Mouse (Mus musculus): ENCODE results near the gene Gm10337. TPM values are rescaled to one million over a fixed set of nuclear protein-coding genes. Genes with fewer than 3 reads are reported as not detected.

Gene Gm10337
- not detected for total RNA-seq (2021)

DNA sequence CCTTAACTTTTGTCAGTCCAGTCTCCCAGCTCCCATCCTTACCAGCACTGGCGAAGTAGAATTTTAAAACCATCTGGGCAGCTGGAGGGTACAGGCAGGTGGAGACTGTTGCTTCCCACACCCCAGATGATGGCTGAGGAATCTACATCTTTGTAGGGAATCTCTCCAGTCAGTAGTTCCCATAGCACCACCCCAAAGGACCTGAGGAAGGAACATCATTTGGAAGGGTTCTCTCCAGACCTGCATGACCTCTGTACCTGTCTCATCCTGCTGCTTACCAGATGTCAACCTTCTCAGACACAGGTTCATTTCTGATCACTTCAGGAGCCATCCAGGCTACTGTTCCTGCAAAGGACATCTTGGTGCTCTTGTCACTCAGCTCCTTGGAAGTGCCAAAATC, at the start of gene Gm10337:
Gene Gm10337, plus strand, starts transcription at position 276 of the 400 bp plus-strand sequence.
- intact Hi-C loops (cut with DNase I), result no loop called here

GRCm38 (mm10) chr15:102455993-102456392, 47.5 kb upstream of the Gm10337 start:
- intact Hi-C loops (cut with DNase I), result no loop called here
- DNase-seq (ENCODE audit: extremely low spot score in 1 of 2, low spot score in 2 of 2), result no peak

More for the DNA sequence above, at the start of gene Gm10337:
- DNase-seq (ENCODE audit: extremely low spot score in 1 of 2, low spot score in 2 of 2), result no peak

DNA sequence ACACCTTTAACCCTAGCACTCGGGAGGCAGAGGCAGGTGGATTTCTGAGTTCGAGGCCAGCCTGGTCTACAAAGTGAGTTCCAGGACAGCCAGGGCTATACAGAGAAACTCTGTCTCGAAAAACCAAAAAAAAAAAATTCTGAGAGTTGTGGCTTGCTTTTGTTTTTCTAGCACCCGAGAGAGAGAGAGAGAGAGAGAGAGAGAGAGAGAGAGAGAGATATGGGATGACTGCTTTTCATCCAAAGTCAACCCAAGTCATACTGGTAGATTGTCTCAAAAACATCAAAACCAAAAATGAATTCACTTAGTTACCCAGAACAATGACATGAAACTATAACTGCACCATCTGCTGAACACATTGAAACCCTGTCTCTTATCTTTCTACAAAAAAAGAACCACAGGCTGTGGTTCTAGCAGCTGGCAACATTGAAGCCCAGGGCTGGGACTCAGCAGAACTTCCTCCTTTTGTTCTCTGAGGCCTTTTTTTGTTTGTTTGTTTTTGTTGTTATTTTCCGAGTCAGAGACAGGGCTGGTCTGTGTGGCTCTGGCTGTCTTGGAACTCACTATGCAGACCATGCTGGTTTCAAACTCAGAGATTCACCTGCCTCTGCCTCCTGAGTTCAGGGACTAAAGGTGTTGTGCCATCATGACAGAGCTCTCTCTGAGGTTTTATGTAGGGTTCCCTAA, 45.3 kb upstream of the Gm10337 start:
- no peak for DNase-seq (ENCODE audit: extremely low spot score in 1 of 2, low spot score in 2 of 2)
- intact Hi-C loops (cut with DNase I), result no loop called here

DNA sequence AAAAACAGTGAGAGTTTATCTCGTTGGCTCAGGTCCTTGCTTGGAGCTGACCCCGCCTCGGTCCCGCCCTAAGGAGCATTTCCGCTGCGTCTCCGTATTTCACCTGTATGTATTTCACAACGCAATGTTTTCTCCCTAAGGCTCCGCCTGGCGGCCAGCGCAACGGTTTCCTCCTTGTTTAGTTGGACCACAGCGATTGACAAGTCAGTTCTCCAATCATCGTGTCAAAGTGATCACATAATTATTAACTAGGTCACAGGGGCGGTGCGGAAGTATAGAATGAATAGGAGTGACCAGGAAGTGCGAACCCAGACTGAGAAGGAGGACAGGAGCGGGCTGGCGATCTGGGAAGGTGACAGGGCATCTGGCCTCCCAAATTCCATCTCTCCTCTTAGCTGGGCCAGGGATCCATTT, 44.6 kb upstream of the Gm10337 start, which contains the start of gene Prr13:
Gene Prr13, plus strand, starts transcription at position 125 of the 414 bp plus-strand sequence.
- intact Hi-C loops (cut with DNase I), result no loop called here
- peak; percentile 89 to 91 for DNase-seq (ENCODE audit: extremely low spot score in 1 of 2, low spot score in 2 of 2)

DNA sequence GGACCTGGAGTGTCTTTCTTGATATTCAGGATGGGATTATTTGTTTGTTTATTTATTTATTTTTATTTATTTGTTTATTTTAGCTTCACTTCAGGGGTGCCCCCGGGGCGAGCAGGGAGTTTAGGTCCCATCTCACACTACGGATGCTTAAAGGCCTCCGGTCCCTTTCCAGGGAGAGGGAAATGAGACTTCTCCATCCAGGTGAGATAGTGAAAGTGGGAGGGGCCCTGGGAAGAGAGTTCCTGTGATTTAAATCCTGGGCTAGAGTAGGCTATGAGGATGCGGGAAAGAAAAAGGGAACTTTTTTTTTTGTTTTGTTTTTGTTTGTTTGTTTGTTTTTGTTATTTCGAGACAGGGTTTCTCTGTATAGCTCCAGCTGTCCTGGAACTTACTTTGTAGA, 44.1 kb upstream of the Gm10337 start:
- intact Hi-C loops (cut with DNase I), result no loop called here
- no peak for DNase-seq (ENCODE audit: extremely low spot score in 1 of 2, low spot score in 2 of 2)

- no peak for DNase-seq (ENCODE audit: extremely low spot score in 1 of 2, low spot score in 2 of 2)
- intact Hi-C loops (cut with DNase I), result no loop called here
Observed at GRCm38 (mm10) chr15:102459847-102460246, 43.7 kb upstream of the Gm10337 start.

DNA sequence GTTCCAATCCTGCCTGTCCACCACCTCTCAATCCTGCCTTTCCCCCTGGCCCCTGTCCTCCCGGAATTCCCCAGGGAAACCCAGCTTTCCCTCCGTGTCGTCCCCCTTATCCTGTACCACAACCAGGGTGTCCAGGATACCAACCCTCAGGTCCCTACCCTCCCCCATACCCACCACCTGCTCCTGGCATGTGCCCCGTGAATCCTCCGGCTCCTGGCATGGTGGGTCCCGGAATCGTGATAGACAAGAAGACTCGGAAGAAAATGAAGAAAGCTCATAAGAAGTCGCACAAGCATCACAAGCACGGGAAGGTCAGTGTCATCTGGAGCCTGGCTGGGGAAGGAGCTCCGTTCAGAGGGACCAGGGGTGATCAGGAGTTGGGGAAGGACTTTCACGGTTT, 43.1 kb upstream of the Gm10337 start:
- intact Hi-C loops (cut with DNase I), result no loop called here
- no peak for DNase-seq (ENCODE audit: extremely low spot score in 1 of 2, low spot score in 2 of 2)

- no peak for DNase-seq (ENCODE audit: extremely low spot score in 1 of 2, low spot score in 2 of 2)
- intact Hi-C loops (cut with DNase I), result no loop called here
Observed at GRCm38 (mm10) chr15:102460971-102461370, 42.6 kb upstream of the Gm10337 start.

GRCm38 (mm10) chr15:102461430-102462075, 42.0 kb upstream of the Gm10337 start:
- intact Hi-C loops (cut with DNase I), result no loop called here

GRCm38 (mm10) chr15:102463666-102464065, 39.9 kb upstream of the Gm10337 start:
- DNase-seq (ENCODE audit: extremely low spot score in 1 of 2, low spot score in 2 of 2), result no peak
- intact Hi-C loops (cut with DNase I), result no loop called here

More at GRCm38 (mm10) chr15:102461430-102462075, 42.0 kb upstream of the Gm10337 start:
- DNase-seq (ENCODE audit: extremely low spot score in 1 of 2, low spot score in 2 of 2), result no peak

DNA sequence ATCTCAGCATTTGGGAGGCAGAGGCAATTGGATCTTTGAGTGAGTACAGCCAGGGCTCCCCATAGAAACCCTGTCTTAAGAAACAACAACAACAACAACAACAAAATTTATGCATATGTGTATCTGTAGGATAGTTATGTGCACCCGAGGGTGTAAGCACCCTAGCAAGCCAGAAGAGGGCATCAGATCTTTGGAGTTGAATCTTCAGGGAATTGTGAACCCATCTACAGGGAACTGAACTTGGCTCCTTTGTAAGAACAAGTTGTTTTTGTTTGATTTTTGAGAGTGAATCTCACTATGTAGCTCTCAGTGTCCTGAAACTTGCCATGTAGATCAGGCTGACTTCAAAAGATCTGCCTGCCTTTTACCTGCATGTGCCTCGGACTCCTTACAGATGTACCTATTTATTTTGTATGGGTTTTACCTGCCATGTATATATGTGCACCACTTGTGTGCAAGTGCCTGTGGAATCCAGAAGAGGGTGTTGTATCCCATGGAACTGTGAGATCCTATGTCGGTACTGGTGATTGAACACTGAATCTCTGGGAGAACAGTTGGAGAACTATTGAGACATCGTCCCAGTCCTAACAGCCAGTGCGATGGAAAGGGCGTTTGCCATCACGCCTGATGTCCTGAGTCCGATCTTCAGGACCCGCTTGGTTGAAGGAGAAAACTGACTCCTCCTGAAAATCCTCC, 34.7 kb upstream of the Gm10337 start:
- intact Hi-C loops (cut with DNase I), result no loop called here
- DNase-seq (ENCODE audit: extremely low spot score in 1 of 2, low spot score in 2 of 2), result no peak

GRCm38 (mm10) chr15:102470183-102470604, 33.3 kb upstream of the Gm10337 start, which contains the start of gene Pcbp2:
Gene Pcbp2 (plus strand): TSS chr15:102470539.
- intact Hi-C loops (cut with DNase I), result loop anchor here (5.0 kb wide), 1 partner anchor 37 kb away; no protein-coding TSS in a partner anchor
- DNase-seq (ENCODE audit: extremely low spot score in 1 of 2, low spot score in 2 of 2), result peak; percentile 94 to 99

DNA sequence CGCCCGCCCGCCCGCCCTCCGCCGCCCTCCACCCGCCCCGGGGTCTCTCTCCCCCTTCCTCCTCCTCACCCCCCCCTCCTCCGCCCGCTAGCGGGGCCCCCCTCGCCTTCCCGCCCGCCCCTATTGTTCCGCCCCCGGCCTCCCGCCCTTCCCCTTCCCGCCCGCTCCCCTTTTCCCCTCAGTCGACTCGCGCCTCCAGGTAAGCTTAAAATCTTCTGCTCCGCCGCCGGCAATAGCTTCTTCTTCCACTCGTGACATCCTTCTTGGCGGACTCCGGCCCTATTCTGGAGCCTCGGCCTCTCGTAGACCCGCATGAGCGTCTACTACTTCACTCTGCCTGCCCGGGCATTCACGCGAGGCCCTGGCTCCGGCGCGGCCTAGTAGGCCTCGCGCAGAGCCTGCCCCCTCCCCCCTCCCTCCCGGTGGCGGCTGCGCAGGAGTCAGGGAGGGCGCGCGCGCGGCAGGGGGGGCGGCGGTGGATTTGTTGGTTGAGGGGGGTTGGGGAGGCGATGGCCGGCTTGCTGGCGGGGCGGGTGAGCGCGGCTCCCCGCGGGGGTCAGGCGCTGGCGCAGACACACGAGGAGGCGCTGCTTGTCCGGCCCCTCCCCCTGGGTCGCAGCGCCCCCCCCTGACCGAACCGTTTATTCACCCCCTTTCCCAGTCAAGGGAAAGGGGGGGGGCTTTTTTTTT, 32.8 kb upstream of the Gm10337 start:
- intact Hi-C loops (cut with DNase I), result loop anchor here (5.0 kb wide), 1 partner anchor 37 kb away; no protein-coding TSS in a partner anchor
- DNase-seq (ENCODE audit: extremely low spot score in 1 of 2, low spot score in 2 of 2), result peak; percentile 68 to 94

GRCm38 (mm10) chr15:102471295-102471645, 32.3 kb upstream of the Gm10337 start:
- intact Hi-C loops (cut with DNase I), result loop anchor here (5.0 kb wide), 1 partner anchor 36 kb away; no protein-coding TSS in a partner anchor
- DNase-seq (ENCODE audit: extremely low spot score in 1 of 2, low spot score in 2 of 2), result no peak

DNA sequence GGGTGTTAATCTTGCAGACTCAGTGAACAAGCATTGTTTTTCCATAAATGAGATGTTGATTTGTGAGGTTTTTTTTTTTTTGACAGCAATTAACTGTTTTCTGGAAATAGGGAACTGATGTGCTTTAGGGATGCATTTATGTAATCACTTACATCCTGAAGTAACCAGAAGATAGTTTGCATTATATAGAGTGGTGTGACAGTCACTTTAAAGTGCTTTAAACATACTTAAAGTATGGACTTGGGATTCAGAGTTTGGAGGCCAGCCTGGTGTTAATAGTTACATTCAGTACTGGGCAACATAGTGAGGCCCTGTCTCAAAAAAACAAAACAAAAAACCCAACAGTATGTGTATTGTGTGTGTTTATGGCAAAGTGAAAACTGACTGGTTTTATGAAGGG, 31.8 kb upstream of the Gm10337 start:
- DNase-seq (ENCODE audit: extremely low spot score in 1 of 2, low spot score in 2 of 2), result no peak
- intact Hi-C loops (cut with DNase I), result loop anchor here (5.0 kb wide), 1 partner anchor 36 kb away; no protein-coding TSS in a partner anchor

GRCm38 (mm10) chr15:102473246-102473645, 30.3 kb upstream of the Gm10337 start:
- DNase-seq (ENCODE audit: extremely low spot score in 1 of 2, low spot score in 2 of 2), result no peak
- intact Hi-C loops (cut with DNase I), result loop anchor here (5.0 kb wide), 1 partner anchor 34 kb away; no protein-coding TSS in a partner anchor

DNA sequence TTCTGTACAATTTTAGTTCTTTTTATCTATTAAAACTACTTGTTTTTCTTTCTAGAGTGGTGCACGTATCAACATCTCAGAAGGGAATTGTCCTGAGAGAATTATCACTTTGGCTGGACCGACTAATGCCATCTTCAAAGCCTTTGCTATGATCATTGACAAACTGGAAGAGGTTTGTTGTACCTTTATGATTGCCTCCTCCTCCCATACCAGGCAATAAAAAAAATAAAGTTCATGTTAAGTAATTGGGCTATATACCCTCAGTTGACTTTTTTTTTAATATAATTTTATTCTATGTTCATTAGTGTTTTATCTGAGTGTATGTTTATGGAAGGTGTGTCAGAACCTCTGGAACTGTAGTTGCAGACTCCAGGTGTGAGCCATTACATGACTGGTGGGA, 29.0 kb upstream of the Gm10337 start:
- intact Hi-C loops (cut with DNase I), result loop anchor here (5.0 kb wide), 1 partner anchor 33 kb away; no protein-coding TSS in a partner anchor
- DNase-seq (ENCODE audit: extremely low spot score in 1 of 2, low spot score in 2 of 2), result no peak

GRCm38 (mm10) chr15:102483136-102483535, 20.4 kb upstream of the Gm10337 start:
- DNase-seq (ENCODE audit: extremely low spot score in 1 of 2, low spot score in 2 of 2), result no peak
- intact Hi-C loops (cut with DNase I), result loop anchor here (10.0 kb wide), 1 partner anchor 388 kb away; no protein-coding TSS in a partner anchor

DNA sequence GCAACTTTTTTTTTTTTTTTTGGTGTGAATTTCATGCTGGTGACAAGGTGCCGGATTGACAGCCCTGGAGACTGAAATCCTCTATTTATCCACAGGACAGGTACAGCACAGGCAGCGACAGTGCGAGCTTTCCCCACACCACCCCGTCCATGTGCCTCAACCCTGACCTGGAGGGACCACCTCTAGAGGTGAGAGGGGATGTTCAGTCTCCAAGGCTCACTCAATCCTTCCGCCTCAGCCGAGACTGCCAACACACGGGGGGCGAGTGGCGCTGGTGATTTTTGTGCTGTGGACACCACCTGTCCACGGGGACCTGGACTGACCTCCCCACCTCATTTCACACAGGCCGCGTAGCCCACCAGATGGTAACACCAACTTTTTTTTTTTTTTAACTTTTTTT, 17.7 kb upstream of the Gm10337 start:
- intact Hi-C loops (cut with DNase I), result loop anchor here (10.0 kb wide), 1 partner anchor 391 kb away; no protein-coding TSS in a partner anchor
- DNase-seq (ENCODE audit: extremely low spot score in 1 of 2, low spot score in 2 of 2), result no peak
